Mouse (Mus musculus): Measurements from ENCODE around the gene Tm4sf4.

Tm4sf4 gene

GRCm38 (mm10) chr3:57425089-57425730, at the start of gene Tm4sf4:
Tm4sf4 (plus strand) TSS chr3:57425314.
- DNase-seq (ENCODE audit: low read depth, low spot score) = no peak

GRCm38 (mm10) chr3:57386423-57386822, 38.7 kb upstream of the Tm4sf4 start:
- DNase-seq (ENCODE audit: low read depth, low spot score) = no peak

- DNase-seq (ENCODE audit: low read depth, low spot score) = no peak
These were observed 38.2 kb upstream of the Tm4sf4 start for GRCm38 (mm10) chr3:57386895-57387294.

GRCm38 (mm10) chr3:57387593-57387992, 37.5 kb upstream of the Tm4sf4 start:
- DNase-seq (ENCODE audit: low read depth, low spot score) = no peak

GRCm38 (mm10) chr3:57411535-57411934, 13.6 kb upstream of the Tm4sf4 start:
- DNase-seq (ENCODE audit: low read depth, low spot score) = no peak

GRCm38 (mm10) chr3:57420233-57420632, 4.9 kb upstream of the Tm4sf4 start:
- DNase-seq (ENCODE audit: low read depth, low spot score) = no peak

- no peak for DNase-seq (ENCODE audit: low read depth, low spot score)
These were observed 4.5 kb upstream of the Tm4sf4 start for GRCm38 (mm10) chr3:57420660-57421059.

- no peak for DNase-seq (ENCODE audit: low read depth, low spot score)
These were observed 1.2 kb downstream of the Tm4sf4 start for GRCm38 (mm10) chr3:57426351-57426750.

GRCm38 (mm10) chr3:57428682-57429464, 3.8 kb downstream of the Tm4sf4 start:
- no peak for DNase-seq (ENCODE audit: low read depth, low spot score)

GRCm38 (mm10) chr3:57429486-57429885, 4.4 kb downstream of the Tm4sf4 start:
- no peak for DNase-seq (ENCODE audit: low read depth, low spot score)

- DNase-seq (ENCODE audit: low read depth, low spot score) = no peak
These were observed 6.6 kb downstream of the Tm4sf4 start for GRCm38 (mm10) chr3:57431706-57432105.

GRCm38 (mm10) chr3:57435364-57435763, 10.2 kb downstream of the Tm4sf4 start:
- no peak for DNase-seq (ENCODE audit: low read depth, low spot score)

GRCm38 (mm10) chr3:57440956-57441355, 15.8 kb downstream of the Tm4sf4 start:
- no peak for DNase-seq (ENCODE audit: low read depth, low spot score)

- no peak for DNase-seq (ENCODE audit: low read depth, low spot score)
These were observed 20.6 kb downstream of the Tm4sf4 start for GRCm38 (mm10) chr3:57445706-57446105.

- no peak for DNase-seq (ENCODE audit: low read depth, low spot score)
These were observed 22.8 kb downstream of the Tm4sf4 start for GRCm38 (mm10) chr3:57447889-57448288.

GRCm38 (mm10) chr3:57448445-57448844, 23.3 kb downstream of the Tm4sf4 start:
- DNase-seq (ENCODE audit: low read depth, low spot score) = peak; percentile 24

- no peak for DNase-seq (ENCODE audit: low read depth, low spot score)
These were observed 33.5 kb downstream of the Tm4sf4 start for GRCm38 (mm10) chr3:57458652-57459051.

GRCm38 (mm10) chr3:57463302-57463701, 38.2 kb downstream of the Tm4sf4 start:
- DNase-seq (ENCODE audit: low read depth, low spot score) = no peak

- no peak for DNase-seq (ENCODE audit: low read depth, low spot score)
These were observed 41.2 kb downstream of the Tm4sf4 start for GRCm38 (mm10) chr3:57466289-57466688.

- DNase-seq (ENCODE audit: low read depth, low spot score) = no peak
These were observed 44.2 kb downstream of the Tm4sf4 start for GRCm38 (mm10) chr3:57469325-57469724.

- DNase-seq (ENCODE audit: low read depth, low spot score) = no peak
These were observed 45.2 kb downstream of the Tm4sf4 start for GRCm38 (mm10) chr3:57470326-57470725.

- no peak for DNase-seq (ENCODE audit: low read depth, low spot score)
These were observed 46.0 kb downstream of the Tm4sf4 start for GRCm38 (mm10) chr3:57470981-57471601.

- no peak for DNase-seq (ENCODE audit: low read depth, low spot score)
These were observed 47.3 kb downstream of the Tm4sf4 start for GRCm38 (mm10) chr3:57472407-57472806.
